Mouse (Mus musculus): ENCODE measurements around the gene Myl7. TPM values are rescaled to one million over a fixed set of nuclear protein-coding genes. Genes with fewer than 3 reads are reported as not detected.
"Not testable (repeated sequence)": the region's sequence is repeated elsewhere in the genome, so short reads cannot be mapped to it uniquely, and the experiment has no call there.

Myl7 gene
- polyA plus RNA-seq, 1 experiment from 2014 or later: not detected

DNA sequence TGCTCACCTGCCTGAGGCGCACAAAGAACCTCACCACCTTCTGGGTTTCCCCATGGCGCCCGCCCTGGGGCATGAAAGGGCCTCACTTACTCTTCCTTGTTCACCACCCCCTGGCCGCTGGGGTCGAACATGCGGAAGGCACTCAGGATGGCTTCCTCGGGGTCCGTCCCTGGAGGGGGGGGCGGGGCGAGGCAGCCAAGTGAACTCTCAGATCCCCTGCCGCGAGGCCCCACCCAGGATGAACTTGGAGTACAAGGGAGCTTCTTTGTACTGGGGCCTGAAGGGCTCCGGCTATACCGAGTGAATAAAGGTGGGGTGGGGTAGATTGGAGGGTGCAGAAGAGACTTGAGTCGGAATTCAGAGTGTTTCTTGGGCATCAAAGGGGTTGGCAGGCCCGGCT is 1.4 kb downstream of the Myl7 start:
- Histone ChIP-seq H3K36me3 (replicated peaks; ENCODE audit: control insufficient read depth, insufficient read depth) (no peaks in the 10 kb centered on the region), H3K9me3 (ENCODE audit: control insufficient read depth, low read length) (no peaks in the 10 kb centered on the region), H3K27me3 (ENCODE audit: control insufficient read depth, insufficient read depth, low read length) (peaks cover 5% of the 10 kb centered on the region; the same call in 1 of the 2 replicates), H3K4me2 (replicated peaks) (no peak overlapping the region), H3K4me1 (replicated peaks; ENCODE audit: control insufficient read depth, insufficient read depth, low read length) (peaks cover 14% of the 10 kb centered on the region), H3K9ac (no peak overlapping the region), H3K4me3 (replicated peaks; ENCODE audit: low read length) (no peak overlapping the region), H3K27ac (no peak overlapping the region)
- DNase-seq (ENCODE audit: low spot score) (no peak), ATAC-seq (ENCODE audit: low FRiP score) (no peak)
- 16% methylated on average over 16 of the region's 16 CpGs for WGBS

DNA sequence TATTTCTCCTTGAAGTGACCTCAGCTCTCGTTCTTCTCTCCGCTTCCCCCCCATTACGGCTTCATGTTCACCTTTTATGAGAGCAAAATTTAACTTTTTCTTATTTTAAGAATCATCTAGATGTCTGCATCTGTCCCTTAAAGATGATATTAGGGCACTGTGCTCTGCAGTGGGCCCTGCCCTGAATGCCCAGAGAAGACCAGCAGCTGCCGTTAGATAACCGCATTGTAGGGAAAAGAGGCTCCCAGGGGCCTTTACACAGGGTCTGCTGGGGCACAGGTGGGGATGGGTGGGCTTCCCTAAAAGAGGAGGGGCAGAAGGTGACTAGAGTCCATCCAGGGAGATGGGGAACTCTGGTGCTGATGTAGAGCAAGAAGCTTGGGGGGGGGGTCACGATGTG is 4.8 kb downstream of the Myl7 start:
- no peak overlapping the region for H3K4me3 ChIP-seq (replicated peaks; ENCODE audit: low read length)
- WGBS: 65% methylated on average over 6 of the region's 6 CpGs

DNA sequence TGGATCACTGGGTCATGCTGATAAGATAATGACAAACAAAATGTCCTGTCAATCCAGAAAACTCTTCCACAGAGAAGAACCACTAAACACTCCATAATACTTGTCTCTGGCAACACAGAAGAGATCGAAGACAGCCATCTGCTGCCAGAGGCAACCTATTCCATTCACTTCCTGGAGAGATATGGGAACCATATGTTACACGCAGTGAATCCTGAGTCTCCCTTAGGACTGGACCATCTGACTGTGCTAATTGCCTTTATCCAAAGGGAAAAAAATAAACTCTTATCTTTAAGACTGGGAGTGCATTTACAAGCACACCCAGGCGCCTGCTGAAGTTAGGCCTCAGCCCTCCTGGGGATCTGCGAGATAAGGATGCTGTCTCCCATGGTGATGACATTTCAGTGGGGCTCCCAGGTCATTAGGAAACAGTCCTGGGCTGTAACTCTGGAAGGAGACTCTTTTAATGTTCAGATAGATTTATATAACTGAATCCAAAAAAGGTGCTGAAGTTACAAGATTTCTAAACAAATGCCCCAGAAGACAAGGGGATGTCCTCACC is 5.7 kb downstream of the Myl7 start:
- H3K4me1 ChIP-seq (replicated peaks; ENCODE audit: control insufficient read depth, insufficient read depth, low read length): 0 out of 2 replicates have a peak, but pooled peaks cover 5% of the 10 kb centered on the region
- no peak overlapping the region for H3K4me3 ChIP-seq (replicated peaks; ENCODE audit: low read length)
- no peak overlapping the region for H3K9ac ChIP-seq
- peak overlapping the region; percentile 51; the same call in 1 of the 2 replicates for H3K27ac ChIP-seq
- DNase-seq (ENCODE audit: low spot score) (no peak), ATAC-seq (ENCODE audit: low FRiP score) (no peak)
- no peak overlapping the region for H3K4me2 ChIP-seq (replicated peaks)
- WGBS: 38% methylated on average over 4 of the region's 4 CpGs
- peaks cover 5% of the 10 kb centered on the region; the same call in 1 of the 2 replicates for H3K27me3 ChIP-seq (ENCODE audit: control insufficient read depth, insufficient read depth, low read length)
- no peaks in the 10 kb centered on the region for H3K36me3 ChIP-seq (replicated peaks; ENCODE audit: control insufficient read depth, insufficient read depth)
- no peaks in the 10 kb centered on the region for H3K9me3 ChIP-seq (ENCODE audit: control insufficient read depth, low read length)

More for the DNA sequence above, 4.8 kb downstream of the Myl7 start:
- H3K4me2 ChIP-seq (replicated peaks): no peak overlapping the region
- no peak overlapping the region for H3K9ac ChIP-seq
- ATAC-seq (ENCODE audit: low FRiP score): no peak
- H3K36me3 ChIP-seq (replicated peaks; ENCODE audit: control insufficient read depth, insufficient read depth): no peaks in the 10 kb centered on the region
- DNase-seq (ENCODE audit: low spot score): no peak
- no peak overlapping the region for H3K27ac ChIP-seq
- 0 out of 2 replicates have a peak, but pooled peaks cover 5% of the 10 kb centered on the region for H3K4me1 ChIP-seq (replicated peaks; ENCODE audit: control insufficient read depth, insufficient read depth, low read length)
- H3K9me3 ChIP-seq (ENCODE audit: control insufficient read depth, low read length): no peaks in the 10 kb centered on the region
- H3K27me3 ChIP-seq (ENCODE audit: control insufficient read depth, insufficient read depth, low read length): peaks cover 5% of the 10 kb centered on the region; the same call in 1 of the 2 replicates

DNA sequence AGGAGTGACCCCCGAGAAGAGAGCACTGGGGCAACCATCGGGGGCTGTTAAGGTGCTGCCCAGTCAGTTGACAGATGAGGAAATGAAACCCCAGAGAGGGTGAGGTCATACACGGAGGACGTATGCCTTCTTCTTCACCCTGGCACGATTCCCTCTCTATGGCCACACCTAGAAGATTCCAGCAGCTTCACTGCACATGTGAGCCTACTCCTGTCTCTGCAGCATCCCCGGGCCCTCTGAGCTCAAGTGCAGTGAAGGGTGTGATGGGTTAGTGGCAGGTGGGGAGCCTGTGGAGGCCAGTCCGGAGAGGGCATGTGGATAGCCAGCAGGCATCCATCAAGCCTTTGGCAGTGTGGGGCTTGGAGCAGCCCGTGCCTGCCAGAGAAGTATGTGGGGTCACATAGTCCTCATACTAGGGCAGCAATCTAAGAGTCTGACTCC is 6.4 kb downstream of the Myl7 start:
- Histone ChIP-seq H3K27me3 (ENCODE audit: control insufficient read depth, insufficient read depth, low read length) (no peaks in the 10 kb centered on the region), H3K27ac (peak overlapping the region; percentile 51; the same call in 1 of the 2 replicates), H3K36me3 (replicated peaks; ENCODE audit: control insufficient read depth, insufficient read depth) (no peaks in the 10 kb centered on the region), H3K9me3 (ENCODE audit: control insufficient read depth, low read length) (no peaks in the 10 kb centered on the region), H3K4me3 (replicated peaks; ENCODE audit: low read length) (no peak overlapping the region), H3K9ac (no peak overlapping the region), H3K4me1 (replicated peaks; ENCODE audit: control insufficient read depth, insufficient read depth, low read length) (peaks cover 5% of the 10 kb centered on the region; the same call in 1 of the 2 replicates), H3K4me2 (replicated peaks) (no peak overlapping the region)
- DNase-seq (ENCODE audit: low spot score) (no peak), ATAC-seq (ENCODE audit: low FRiP score) (0 out of 2 replicates have a peak, but pooled peaks have one; percentile 15)
- WGBS: 48% methylated on average over 8 of the region's 8 CpGs

DNA sequence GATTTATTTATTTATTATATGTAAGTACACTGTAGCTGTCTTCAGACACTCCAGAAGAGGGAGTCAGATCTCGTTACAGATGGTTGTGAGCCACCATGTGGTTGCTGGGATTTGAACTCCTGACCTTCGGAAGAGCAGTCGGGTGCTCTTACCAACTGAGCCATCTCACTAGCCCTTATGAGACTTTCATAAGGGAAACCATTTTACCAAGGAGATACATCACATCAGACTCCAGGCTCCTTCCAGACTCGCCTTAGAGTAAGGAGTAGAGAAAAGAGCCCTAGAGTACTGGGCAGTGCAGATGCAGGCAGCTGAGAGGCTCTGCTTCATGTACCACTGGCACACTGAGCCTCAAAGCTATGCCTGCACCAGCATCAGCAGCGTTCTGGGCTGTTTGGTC is 10.0 kb downstream of the Myl7 start:
- ATAC-seq (ENCODE audit: low FRiP score): not testable (repeated sequence)

DNA sequence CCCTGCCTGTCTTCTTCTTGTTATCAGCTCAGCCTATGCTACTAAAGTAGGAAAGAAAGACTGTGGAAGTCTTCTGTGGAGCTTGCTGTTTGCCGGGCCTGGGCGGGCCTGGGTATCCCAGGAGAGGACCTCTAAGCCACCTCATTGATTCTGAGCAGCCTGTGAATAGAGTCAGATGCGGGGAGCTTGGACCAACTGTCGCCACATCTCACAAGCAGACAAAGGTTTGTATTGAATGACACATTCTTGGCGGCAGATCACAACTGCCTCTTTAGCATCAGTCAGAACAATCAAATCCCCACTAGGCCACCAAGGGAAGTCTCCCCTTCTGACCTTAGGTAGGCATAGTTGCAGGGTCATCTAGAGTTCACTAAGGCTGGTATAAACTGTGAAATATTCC is 11.3 kb downstream of the Myl7 start:
- Histone ChIP-seq H3K4me2 (replicated peaks) (no peak overlapping the region), H3K4me3 (replicated peaks; ENCODE audit: low read length) (no peak overlapping the region), H3K4me1 (replicated peaks; ENCODE audit: control insufficient read depth, insufficient read depth, low read length) (peaks cover 2% of the 10 kb centered on the region; the same call in 1 of the 2 replicates), H3K36me3 (replicated peaks; ENCODE audit: control insufficient read depth, insufficient read depth) (no peaks in the 10 kb centered on the region), H3K27ac (0 out of 2 replicates have a peak overlapping the region, but pooled peaks have one; percentile 23), H3K27me3 (ENCODE audit: control insufficient read depth, insufficient read depth, low read length) (no peaks in the 10 kb centered on the region), H3K9me3 (ENCODE audit: control insufficient read depth, low read length) (no peaks in the 10 kb centered on the region), H3K9ac (no peak overlapping the region)
- 11% methylated on average over 5 of the region's 5 CpGs for WGBS
- no peak for DNase-seq (ENCODE audit: low spot score)
- no peak for ATAC-seq (ENCODE audit: low FRiP score)

More for the DNA sequence above, 10.0 kb downstream of the Myl7 start:
- not testable (repeated sequence) for H3K36me3 ChIP-seq (replicated peaks; ENCODE audit: control insufficient read depth, insufficient read depth); H3K4me2 ChIP-seq (replicated peaks); DNase-seq (ENCODE audit: low spot score); H3K27me3 ChIP-seq (ENCODE audit: control insufficient read depth, insufficient read depth, low read length); H3K4me3 ChIP-seq (replicated peaks; ENCODE audit: low read length); H3K4me1 ChIP-seq (replicated peaks; ENCODE audit: control insufficient read depth, insufficient read depth, low read length); H3K9me3 ChIP-seq (ENCODE audit: control insufficient read depth, low read length); H3K9ac ChIP-seq; H3K27ac ChIP-seq
- 72% methylated on average over 5 of the region's 5 CpGs for WGBS

DNA sequence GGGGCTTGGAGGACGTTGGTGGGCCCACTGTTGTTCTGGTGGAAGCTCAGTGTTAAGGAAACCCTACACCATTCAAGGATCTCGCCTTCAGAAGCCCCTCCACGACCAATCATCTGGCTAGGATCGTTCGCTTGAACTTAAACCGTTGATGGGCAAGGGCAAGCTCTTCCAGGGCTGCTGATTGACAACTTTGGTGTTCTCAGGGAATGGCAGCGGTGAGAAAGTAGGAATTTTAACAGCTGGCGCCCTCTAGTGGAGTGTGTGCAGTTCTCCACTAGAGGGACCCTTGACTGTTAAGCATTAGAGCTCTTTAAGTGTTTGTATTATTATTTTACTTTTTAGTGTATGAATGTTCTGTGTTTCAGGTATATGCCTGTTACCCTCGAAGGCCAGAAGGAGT is 12.4 kb downstream of the Myl7 start:
- Histone ChIP-seq H3K4me2 (replicated peaks) (no peak overlapping the region), H3K9me3 (ENCODE audit: control insufficient read depth, low read length) (no peaks in the 10 kb centered on the region), H3K4me1 (replicated peaks; ENCODE audit: control insufficient read depth, insufficient read depth, low read length) (no peaks in the 10 kb centered on the region; the same call in 1 of the 2 replicates), H3K27me3 (ENCODE audit: control insufficient read depth, insufficient read depth, low read length) (no peaks in the 10 kb centered on the region), H3K4me3 (replicated peaks; ENCODE audit: low read length) (no peak overlapping the region), H3K27ac (no peak overlapping the region), H3K9ac (no peak overlapping the region), H3K36me3 (replicated peaks; ENCODE audit: control insufficient read depth, insufficient read depth) (no peaks in the 10 kb centered on the region)
- WGBS: 21% methylated on average over 9 of the region's 9 CpGs
- DNase-seq (ENCODE audit: low spot score) (peak; percentile 78), ATAC-seq (ENCODE audit: low FRiP score) (peak; percentile 37; the same call in 1 of the 2 replicates)

DNA sequence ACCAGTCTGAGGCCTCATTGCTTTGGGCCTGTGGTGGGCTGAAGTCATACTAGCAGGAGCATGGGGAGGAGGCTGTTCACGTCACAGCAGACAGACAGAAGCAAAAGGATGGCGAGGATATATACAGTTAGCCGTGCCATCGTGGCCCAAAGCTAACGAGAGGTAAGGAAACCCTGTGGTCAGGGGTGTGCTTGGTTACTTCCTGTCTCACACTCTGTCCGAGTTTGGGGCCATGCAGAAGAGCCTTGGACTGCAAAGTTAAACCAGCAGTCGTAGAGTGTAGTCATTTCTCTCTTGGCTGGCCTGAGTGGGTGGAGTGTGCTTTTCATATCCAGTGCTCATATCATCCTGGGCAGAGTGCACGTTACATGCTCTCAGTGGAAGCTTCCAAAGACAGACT is 16.1 kb downstream of the Myl7 start:
- 81% methylated on average over 8 of the region's 8 CpGs for WGBS
- Histone ChIP-seq H3K27ac (no peak overlapping the region), H3K4me2 (replicated peaks) (no peak overlapping the region), H3K9ac (no peak overlapping the region), H3K4me1 (replicated peaks; ENCODE audit: control insufficient read depth, insufficient read depth, low read length) (peaks cover 8% of the 10 kb centered on the region), H3K9me3 (ENCODE audit: control insufficient read depth, low read length) (no peaks in the 10 kb centered on the region), H3K27me3 (ENCODE audit: control insufficient read depth, insufficient read depth, low read length) (no peaks in the 10 kb centered on the region), H3K4me3 (replicated peaks; ENCODE audit: low read length) (no peak overlapping the region), H3K36me3 (replicated peaks; ENCODE audit: control insufficient read depth, insufficient read depth) (no peaks in the 10 kb centered on the region)
- DNase-seq (ENCODE audit: low spot score) (no peak), ATAC-seq (ENCODE audit: low FRiP score) (no peak)

DNA sequence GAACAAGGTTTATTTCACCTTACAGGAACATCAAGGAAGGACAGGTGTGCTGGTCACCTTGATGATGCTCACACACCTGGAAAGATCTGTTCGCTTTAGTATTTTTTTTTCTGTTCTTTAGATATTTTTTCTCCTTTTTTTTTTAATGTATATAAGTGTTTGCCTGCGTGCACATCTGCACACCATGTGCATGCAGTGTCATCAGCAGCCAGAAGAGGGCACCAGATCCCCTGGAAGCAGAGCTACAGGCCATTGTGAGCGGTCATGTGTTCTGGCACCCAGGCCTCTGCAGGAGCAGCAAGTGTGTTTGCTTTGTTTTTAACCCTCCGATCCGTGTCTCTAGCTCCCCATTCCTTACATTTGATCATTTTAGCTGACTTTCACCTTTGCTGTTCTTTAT is 18.7 kb downstream of the Myl7 start:
- Histone ChIP-seq H3K9ac (no peak overlapping the region), H3K4me2 (replicated peaks) (no peak overlapping the region), H3K27me3 (ENCODE audit: control insufficient read depth, insufficient read depth, low read length) (no peaks in the 10 kb centered on the region), H3K4me1 (replicated peaks; ENCODE audit: control insufficient read depth, insufficient read depth, low read length) (peaks cover 17% of the 10 kb centered on the region), H3K9me3 (ENCODE audit: control insufficient read depth, low read length) (no peaks in the 10 kb centered on the region), H3K4me3 (replicated peaks; ENCODE audit: low read length) (no peak overlapping the region), H3K27ac (no peak overlapping the region), H3K36me3 (replicated peaks; ENCODE audit: control insufficient read depth, insufficient read depth) (0 out of 2 replicates have a peak, but pooled peaks cover under 1% of the 10 kb centered on the region)
- ATAC-seq (ENCODE audit: low FRiP score) (no peak), DNase-seq (ENCODE audit: low spot score) (peak; percentile 61)
- WGBS: 40% methylated on average over 5 of the region's 5 CpGs

Measured in hindbrain, embryonic 14.5 days (tissue).